Mouse (Mus musculus): Measurements from ENCODE around the gene Ppfibp2.

- TF ChIP-seq TAL1 (IDR thresholded peaks at IDR 0.05; ENCODE audit: low read length) (no peak), GATA1 (IDR thresholded peaks at IDR 0.05; ENCODE audit: low read length) (no peak)
Measured at GRCm38 (mm10) chr7:107681306-107681705, 86.3 kb downstream of the Ppfibp2 start.

Data from erythroblast, embryonic 14.5 days (primary cell).